Mouse (Mus musculus): ENCODE results near the gene Myo1d.

Myo1d gene

DNA sequence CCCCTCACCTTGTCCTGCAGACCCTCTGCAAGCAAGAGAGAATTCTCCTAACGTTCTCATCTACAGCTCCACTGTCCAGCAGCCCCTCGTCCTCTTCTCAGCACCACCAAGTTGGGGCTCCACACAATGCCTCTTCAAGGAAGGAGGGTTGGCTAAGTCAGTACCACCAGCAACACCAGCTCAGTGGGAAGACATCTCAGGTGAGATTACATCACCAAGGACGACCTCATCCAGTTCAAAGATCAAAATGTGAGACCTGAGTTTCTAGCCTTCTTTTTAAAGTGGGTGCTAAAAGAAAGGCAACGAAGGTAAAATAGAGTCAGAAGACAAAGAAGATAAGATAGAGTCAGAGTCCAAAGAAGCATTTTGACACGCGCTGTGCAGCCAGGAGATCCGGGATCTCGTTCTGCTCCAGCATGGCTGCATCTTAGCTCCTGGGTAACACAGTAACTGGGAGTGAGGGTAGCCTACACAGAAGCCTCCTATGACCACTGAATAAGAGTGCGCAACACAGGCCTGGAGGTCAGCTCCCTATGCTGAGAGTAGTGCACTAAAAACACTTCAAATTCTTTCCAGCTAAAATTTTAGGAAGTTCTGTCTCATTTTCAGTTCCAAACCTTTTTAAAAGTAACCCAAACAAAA lies 56.3 kb downstream of the Myo1d start:
- DNase-seq (ENCODE audit: low read depth, low spot score): no peak

- no peak for DNase-seq (ENCODE audit: low read depth, low spot score)
Measured at GRCm38 (mm10) chr11:80719014-80719413, 60.8 kb downstream of the Myo1d start.

DNA sequence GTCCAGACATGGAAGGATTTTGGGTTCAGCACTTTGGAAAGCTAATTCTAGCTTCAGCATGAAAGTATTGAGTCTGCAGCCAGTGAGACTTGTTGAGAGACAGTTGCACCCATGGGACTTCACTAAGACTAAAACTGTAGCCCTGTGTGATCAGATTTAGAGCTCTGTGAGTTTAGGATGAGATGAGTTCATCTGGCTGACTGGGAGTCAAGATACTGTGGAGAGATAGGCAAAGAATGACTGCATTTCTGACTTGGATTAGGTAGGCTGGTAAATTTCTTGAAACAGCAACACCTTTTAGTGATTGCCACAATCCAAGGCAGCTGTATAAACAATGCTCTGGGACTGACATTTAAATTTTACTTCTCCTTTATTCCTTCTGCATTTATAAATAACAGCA lies 61.8 kb downstream of the Myo1d start:
- no peak for DNase-seq (ENCODE audit: low read depth, low spot score)

GRCm38 (mm10) chr11:80715115-80715514 lies 64.7 kb downstream of the Myo1d start:
- DNase-seq (ENCODE audit: low read depth, low spot score): no peak

GRCm38 (mm10) chr11:80713705-80714104 lies 66.1 kb downstream of the Myo1d start:
- DNase-seq (ENCODE audit: low read depth, low spot score): no peak

DNA sequence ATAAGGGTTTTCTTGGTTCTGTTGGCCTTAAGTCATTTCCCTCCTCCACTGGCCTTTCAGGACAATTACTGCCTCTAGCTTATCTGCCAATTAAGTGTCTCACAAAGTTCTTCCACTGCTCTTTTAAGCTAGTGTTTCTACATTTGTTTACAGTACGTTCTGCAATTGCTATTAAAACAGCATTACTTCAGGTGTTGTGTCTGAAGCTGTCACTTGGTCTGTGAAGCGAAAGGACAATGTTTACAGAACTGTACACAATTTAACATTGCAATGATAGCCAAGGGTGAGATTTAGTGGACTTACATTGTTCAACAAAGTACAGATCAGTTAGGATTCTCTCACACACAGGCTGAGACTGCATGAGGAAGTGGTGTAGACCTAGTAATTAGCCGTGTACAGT lies 67.6 kb downstream of the Myo1d start:
- no peak for DNase-seq (ENCODE audit: low read depth, low spot score)

DNA sequence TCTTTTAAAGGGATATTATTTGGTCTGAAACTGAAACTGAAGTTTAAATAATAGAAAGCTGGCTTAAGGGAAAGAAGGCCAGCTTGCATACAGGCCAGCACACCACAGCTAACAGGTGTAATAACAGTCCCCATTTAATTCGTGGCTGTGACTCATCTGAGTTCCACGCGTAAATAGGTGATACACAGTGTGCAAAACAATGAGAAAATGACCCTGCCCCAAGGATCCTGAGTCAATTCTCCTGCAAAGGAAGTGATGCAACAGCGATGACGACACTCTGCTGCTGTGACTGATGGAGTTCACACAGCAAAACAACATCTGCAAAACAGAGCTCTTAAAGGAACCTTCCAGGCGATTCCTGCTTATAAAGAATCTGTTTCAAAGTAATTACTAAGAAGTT lies 68.5 kb downstream of the Myo1d start:
- no peak for DNase-seq (ENCODE audit: low read depth, low spot score)

GRCm38 (mm10) chr11:80700611-80701010 lies 79.2 kb downstream of the Myo1d start:
- DNase-seq (ENCODE audit: low read depth, low spot score): peak; percentile 43

DNA sequence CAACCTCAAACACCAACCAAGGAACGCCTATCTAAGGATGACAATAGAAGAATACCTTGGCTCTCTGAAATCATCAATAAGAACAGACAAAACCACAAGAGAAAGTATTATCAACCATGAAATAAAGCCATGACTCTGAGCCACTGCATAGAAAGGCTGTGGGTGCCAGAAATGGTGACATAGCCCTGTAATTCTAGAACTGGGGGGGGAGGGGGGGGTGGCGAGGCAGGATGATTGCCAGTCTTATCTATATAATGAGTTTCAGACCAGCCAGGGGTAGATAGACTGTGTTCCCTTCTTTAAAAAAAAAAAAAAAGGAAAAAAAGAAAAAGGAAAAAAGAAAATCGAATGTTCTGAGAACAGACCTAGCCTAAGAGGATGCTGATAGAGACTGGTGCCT lies 81.1 kb downstream of the Myo1d start:
- no peak for DNase-seq (ENCODE audit: low read depth, low spot score)

GRCm38 (mm10) chr11:80696350-80696749 lies 83.5 kb downstream of the Myo1d start:
- DNase-seq (ENCODE audit: low read depth, low spot score): peak; percentile 52

GRCm38 (mm10) chr11:80684603-80685002 lies 95.2 kb downstream of the Myo1d start:
- peak; percentile 36 for DNase-seq (ENCODE audit: low read depth, low spot score)

DNA sequence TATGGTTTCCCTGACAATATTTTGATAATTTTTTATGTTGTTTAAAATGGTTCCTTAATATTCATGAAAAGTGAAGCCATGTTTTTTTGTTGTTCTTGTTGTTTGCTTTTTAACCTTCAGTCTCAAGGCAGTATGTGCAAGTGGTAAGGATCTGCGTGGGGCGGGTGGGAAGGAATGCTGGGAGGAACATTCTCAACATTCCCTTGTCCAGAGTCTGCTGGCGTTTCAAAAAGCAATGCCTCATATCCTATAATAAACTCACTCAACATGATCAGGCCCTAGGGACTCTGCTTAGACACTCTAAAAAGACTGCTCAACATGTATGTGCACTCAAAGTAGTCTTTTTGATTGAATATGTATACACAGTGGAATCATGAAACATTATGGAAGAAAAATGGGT lies 97.1 kb downstream of the Myo1d start:
- no peak for DNase-seq (ENCODE audit: low read depth, low spot score)

- no peak for DNase-seq (ENCODE audit: low read depth, low spot score)
Measured at GRCm38 (mm10) chr11:80673013-80673412, 106.8 kb downstream of the Myo1d start.

DNA sequence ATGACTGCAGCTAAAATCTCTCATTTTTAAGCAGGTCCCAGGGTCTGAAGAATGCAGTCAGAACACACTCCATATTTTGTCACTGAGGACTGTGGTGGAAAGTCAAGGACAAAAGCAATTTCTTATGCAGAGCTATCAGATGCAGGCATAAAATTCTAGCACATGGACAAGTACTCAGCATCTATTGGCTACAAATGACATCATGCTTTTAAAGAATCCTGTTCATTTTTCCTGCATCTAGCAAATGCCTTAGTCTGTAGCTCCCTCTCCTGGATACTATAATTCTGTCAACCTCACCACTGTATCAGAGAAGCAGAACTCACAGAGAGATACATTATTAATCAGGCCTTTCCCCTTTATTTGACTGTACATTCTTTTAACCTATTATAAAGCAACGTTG lies 109.4 kb downstream of the Myo1d start:
- peak; percentile 59 for DNase-seq (ENCODE audit: low read depth, low spot score)

DNA sequence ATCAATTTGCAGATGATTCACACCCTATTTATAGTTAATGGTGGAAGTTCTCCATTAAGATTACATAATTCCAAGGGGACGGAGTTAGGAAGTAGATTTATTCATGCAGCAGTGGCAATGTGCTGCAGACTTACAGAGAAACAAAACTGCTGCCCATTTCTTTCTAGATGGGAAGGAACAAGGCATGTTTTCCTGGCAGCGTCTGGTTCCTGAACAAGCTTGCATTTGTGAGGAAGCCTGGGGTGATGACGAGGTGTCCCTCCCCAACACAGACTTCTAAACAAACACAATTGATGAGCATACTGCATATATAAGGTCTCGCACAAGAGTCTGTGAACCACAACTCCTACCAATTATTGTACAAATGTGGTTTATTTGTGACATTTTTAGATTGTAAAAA lies 109.9 kb downstream of the Myo1d start:
- no peak for DNase-seq (ENCODE audit: low read depth, low spot score)

- DNase-seq (ENCODE audit: low read depth, low spot score): no peak
Measured at GRCm38 (mm10) chr11:80666211-80666610, 113.6 kb downstream of the Myo1d start.

GRCm38 (mm10) chr11:80664261-80664660 lies 115.6 kb downstream of the Myo1d start:
- no peak for DNase-seq (ENCODE audit: low read depth, low spot score)

GRCm38 (mm10) chr11:80645111-80645510 lies 134.7 kb downstream of the Myo1d start:
- no peak for DNase-seq (ENCODE audit: low read depth, low spot score)

DNA sequence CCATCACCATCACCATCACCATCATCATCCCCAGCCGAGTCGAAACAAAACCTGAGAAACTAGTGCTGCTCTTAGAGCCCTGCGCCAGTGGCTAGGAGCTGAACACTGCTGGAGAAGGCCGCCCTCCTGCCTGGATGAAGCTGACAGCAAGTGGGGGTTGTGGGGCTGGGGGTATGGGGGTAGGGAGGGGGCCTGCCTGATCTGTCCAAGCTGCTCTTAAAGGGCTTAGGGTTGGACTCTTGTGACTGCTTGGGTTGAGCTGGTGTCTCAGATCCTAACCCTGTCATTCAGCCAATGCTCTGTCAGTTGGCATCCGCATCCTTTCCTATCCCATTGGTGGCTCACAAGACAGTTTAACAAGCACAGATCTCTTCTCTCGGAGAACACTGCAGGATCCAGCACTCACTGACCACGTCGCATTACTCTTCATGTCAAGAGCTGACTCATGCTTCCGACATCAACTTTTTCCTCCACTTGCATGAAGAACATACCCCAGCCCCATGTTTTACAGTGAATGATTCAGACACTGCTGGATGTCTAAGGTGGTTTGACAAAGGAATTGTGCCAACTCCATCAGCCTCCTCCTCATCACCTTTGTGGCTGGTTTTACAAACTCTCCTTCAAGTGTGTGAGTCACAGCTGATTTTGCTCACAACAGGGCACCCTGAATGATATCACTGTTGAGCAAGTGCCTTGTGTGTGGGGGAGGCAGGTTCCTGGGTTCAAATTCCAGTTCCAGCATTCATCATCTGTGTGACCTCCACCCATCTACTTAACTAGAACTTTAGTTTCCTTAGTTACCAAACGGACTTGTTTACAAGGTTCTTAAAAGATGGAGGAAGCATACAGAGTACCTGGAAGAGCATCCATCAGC lies 150.6 kb downstream of the Myo1d start:
- no peak for DNase-seq (ENCODE audit: low read depth, low spot score)

DNA sequence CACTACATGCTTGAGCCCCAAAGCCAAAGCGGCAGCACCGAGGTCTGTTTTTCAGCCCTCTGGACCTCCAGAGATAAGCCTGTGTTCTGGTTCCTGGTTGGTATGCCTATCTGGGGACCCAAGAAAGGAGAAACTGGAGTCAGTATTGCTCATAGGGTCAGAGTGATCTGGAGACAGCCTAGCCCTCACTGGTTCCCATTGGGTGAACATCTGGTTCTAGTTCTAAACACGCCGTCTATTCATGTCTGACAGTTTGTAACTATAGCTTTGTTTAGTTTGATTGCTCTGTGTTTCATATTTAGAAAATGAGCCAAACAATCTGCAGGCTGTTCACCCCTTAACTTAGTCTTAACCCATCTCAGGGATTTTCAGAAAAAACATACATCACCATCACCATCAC lies 151.2 kb downstream of the Myo1d start:
- no peak for DNase-seq (ENCODE audit: low read depth, low spot score)

DNA sequence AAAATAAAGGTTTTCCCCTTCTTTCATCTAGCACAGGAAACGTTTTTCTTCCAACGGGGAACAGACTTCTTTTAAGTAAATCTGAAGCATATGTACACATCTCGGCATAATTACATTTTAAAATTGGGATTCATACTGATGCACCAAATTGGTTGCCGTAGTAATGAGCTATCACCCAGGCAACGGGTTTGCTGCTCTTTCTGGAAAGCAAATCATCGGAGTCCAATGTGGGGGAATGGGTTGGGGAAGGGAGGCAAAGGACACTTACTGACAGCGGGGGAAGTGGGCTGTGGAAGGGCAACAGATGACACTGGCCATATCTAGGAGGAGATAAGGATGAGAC lies 156.8 kb downstream of the Myo1d start:
- no peak for DNase-seq (ENCODE audit: low read depth, low spot score)

GRCm38 (mm10) chr11:80622233-80623037 lies 157.4 kb downstream of the Myo1d start:
- DNase-seq (ENCODE audit: low read depth, low spot score): no peak
